ENCODE assay signal across 10 mouse cellular contexts in genomic region chr8:122224650-122225022, GRCm38 (mm10). TPM values are rescaled to one million over a fixed set of nuclear protein-coding genes. Genes with fewer than 3 reads are reported as not detected.
A peak's percentile ranks its signal among the peaks of the same experiment; 100 is the strongest.
DNase-seq lines count a peak whose midpoint lies in the region; ATAC-seq and TF ChIP-seq lines count a peak whose summit lies in the region.
"Had no signal": no experiment of that assay in that cellular context is flagged by ENCODE, and none has a peak within 500 bp of the region (broad histone marks: within the 10 kb centered on the region; RNA-seq: fewer than 3 reads in every experiment).

No protein-coding gene starts in this region.

- no peaks in the 10 kb centered on the region for H3K9me3 ChIP-seq in liver, embryonic 14.5 days (ENCODE audit: control insufficient read depth, low read length)
- no peaks in the 10 kb centered on the region for H3K9me3 ChIP-seq in liver, embryonic 12.5 days (replicated peaks)
- no peaks in the 10 kb centered on the region for H3K9me3 ChIP-seq in hindbrain, embryonic 11.5 days (ENCODE audit: control insufficient read depth, low read length)

- DNase-seq in adrenal gland, postnatal 14 days, result peak; percentile 48
- DNase-seq in adrenal gland, postnatal 4 days (ENCODE audit: low spot score in 2 of 2), result no peak
- DNase-seq in liver, embryonic 14.5 days (ENCODE audit: low read depth in 3 of 3, low spot score in 3 of 3), result no peak
- peak; percentile 29 for DNase-seq in hindbrain, embryonic 11.5 days (ENCODE audit: low spot score)
- DNase-seq in cerebellum, adult 11 months, result no peak
- no peak for DNase-seq in spleen, postnatal 4 days (ENCODE audit: low spot score in 2 of 2)
- DNase-seq: heart, postnatal 10 days had no signal

- no peak for ATAC-seq in liver, embryonic 14.5 days (ENCODE audit: insufficient read depth)
- ATAC-seq in liver, embryonic 12.5 days, result no peak
- ATAC-seq in hindbrain, embryonic 11.5 days (ENCODE audit: low FRiP score), result no peak

- TF ChIP-seq EP300 in liver, embryonic 14.5 days (IDR thresholded peaks at IDR 0.05; ENCODE audit: low read depth), result no peak

- H3K4me1 ChIP-seq in liver, embryonic 14.5 days (replicated peaks; ENCODE audit: control insufficient read depth in 2 of 2, insufficient read depth in 2 of 2, low read length in 1 of 2), result no peaks in the 10 kb centered on the region
- no peaks in the 10 kb centered on the region for H3K4me1 ChIP-seq in liver, embryonic 12.5 days
- H3K4me1 ChIP-seq in hindbrain, embryonic 11.5 days (replicated peaks; ENCODE audit: control insufficient read depth, insufficient read depth, low read length), result no peaks in the 10 kb centered on the region

- no peak overlapping the region for H3K4me2 ChIP-seq in liver, embryonic 14.5 days (ENCODE audit: low read depth)
- no peak overlapping the region for H3K4me2 ChIP-seq in liver, embryonic 12.5 days
- no peak overlapping the region for H3K4me2 ChIP-seq in hindbrain, embryonic 11.5 days (replicated peaks; ENCODE audit: low read depth, low read length)
- peak overlapping the region; percentile 76 for H3K4me2 ChIP-seq in myocyte (ENCODE audit: low read depth)

- no peak overlapping the region for H3ac ChIP-seq in myocyte (ENCODE audit: control insufficient read depth, insufficient read length)

- no peak for TF ChIP-seq POLR2A in myocyte (IDR thresholded peaks at IDR 0.05; ENCODE audit: insufficient read length, low read depth)

- 0 out of 2 replicates have a peak, but pooled peaks have one; percentile 23 for TF ChIP-seq CTCF in liver, embryonic 14.5 days (IDR thresholded peaks at IDR 0.05; ENCODE audit: low read depth)

- no peaks in the 10 kb centered on the region for H3K36me3 ChIP-seq in liver, embryonic 14.5 days (replicated peaks; ENCODE audit: control insufficient read depth, insufficient read depth, low read depth)
- H3K36me3 ChIP-seq in liver, embryonic 12.5 days, result no peaks in the 10 kb centered on the region
- H3K36me3 ChIP-seq in hindbrain, embryonic 11.5 days (ENCODE audit: control insufficient read depth, insufficient read depth, low read length), result no peaks in the 10 kb centered on the region
- no peaks in the 10 kb centered on the region for H3K36me3 ChIP-seq in myocyte (ENCODE audit: control insufficient read depth, insufficient read depth)

- no peaks in the 10 kb centered on the region for H3K79me2 ChIP-seq in myocyte (ENCODE audit: control insufficient read depth, insufficient read depth)

- no peak overlapping the region for H3K4me3 ChIP-seq in liver, embryonic 14.5 days (ENCODE audit: insufficient read depth in 1 of 2, low read depth in 2 of 2, low read length in 2 of 2)
- no peak overlapping the region for H3K4me3 ChIP-seq in liver, embryonic 12.5 days
- H3K4me3 ChIP-seq in hindbrain, embryonic 11.5 days (ENCODE audit: low read depth, low read length), result no peak overlapping the region
- H3K4me3 ChIP-seq in myocyte, result no peak overlapping the region
- H3K4me3 ChIP-seq: megakaryocyte, embryonic 14.5 days had no signal

- 66% methylated on average over 6 of the region's 6 CpGs for WGBS in liver, embryonic 14.5 days (ENCODE audit: insufficient replicate concordance)
- 63% methylated on average over 6 of the region's 6 CpGs for WGBS in liver, embryonic 12.5 days (ENCODE audit: insufficient replicate concordance)
- WGBS in hindbrain, embryonic 11.5 days, result 50% methylated on average over 6 of the region's 6 CpGs

- no peak overlapping the region for H3K27ac ChIP-seq in liver, embryonic 14.5 days
- no peak overlapping the region for H3K27ac ChIP-seq in liver, embryonic 12.5 days
- no peak overlapping the region for H3K27ac ChIP-seq in hindbrain, embryonic 11.5 days (ENCODE audit: low read depth, low read length)

- peaks cover 12% of the 10 kb centered on the region for H3K27me3 ChIP-seq in liver, embryonic 14.5 days (ENCODE audit: control insufficient read depth, insufficient read depth, low read length)
- peaks cover 65% of the 10 kb centered on the region for H3K27me3 ChIP-seq in liver, embryonic 12.5 days (replicated peaks)
- H3K27me3 ChIP-seq in hindbrain, embryonic 11.5 days (ENCODE audit: control insufficient read depth, insufficient read depth, low read length), result peaks cover 15% of the 10 kb centered on the region
- H3K27me3 ChIP-seq in myocyte (ENCODE audit: control insufficient read depth, insufficient read depth, insufficient read length), result no peaks in the 10 kb centered on the region

- no peak overlapping the region for H3K9ac ChIP-seq in liver, embryonic 14.5 days (replicated peaks)
- H3K9ac ChIP-seq in liver, embryonic 12.5 days, result no peak overlapping the region
- H3K9ac ChIP-seq in hindbrain, embryonic 11.5 days (ENCODE audit: low read depth, low read length), result no peak overlapping the region

TF ChIP-seq in myocyte, 11 proteins besides CTCF, POLR2A, EP300 and RAD21:
- no peak for TF ChIP-seq USF1 (IDR thresholded peaks at IDR 0.05; ENCODE audit: low read depth)
- TF ChIP-seq MYOG (IDR thresholded peaks at IDR 0.05; ENCODE audit: control insufficient read depth in 1 of 3, insufficient read depth in 1 of 3, insufficient read length in 2 of 3, low read depth in 2 of 3), result peak in 1 of 3 experiments; percentile 17
- TF ChIP-seq MYOD1 (IDR thresholded peaks at IDR 0.05; ENCODE audit: control insufficient read depth in 1 of 3, insufficient read length in 2 of 3, low read depth in 2 of 3), result no peak

RNA-seq across cellular contexts. Expression of gene Zfpm1, which starts 57.3 kb away (rescaled TPM):
- 23.6 and 24.6 TPM in 2 replicates for total RNA-seq in adrenal gland, postnatal 14 days (2021)
- 10 to 100 TPM; 32.9 to 42.5 TPM for total RNA-seq in adrenal gland, postnatal 4 days (2021)
- polyA plus RNA-seq in liver, embryonic 14.5 days (2012; rRNA removed), result 69.6 and 80.3 TPM in 2 replicates
- 13.3 and 16.2 TPM in 2 replicates for polyA plus RNA-seq in liver, embryonic 14.5 days (2014; fragmentation: Nextera tagmentation; extraction: Ambion mirVana)
- 27.6 and 28.4 TPM in 2 replicates for polyA plus RNA-seq in liver, embryonic 12.5 days (2016; fragmentation: Nextera tagmentation; extraction: Ambion mirVana)
- 1.6 and 1.9 TPM in 2 replicates for polyA plus RNA-seq in hindbrain, embryonic 11.5 days (2014; fragmentation: Nextera tagmentation; extraction: Ambion mirVana)
- polyA plus RNA-seq in myocyte (2012; fragmentation: generic; extraction: Trizol), result 22.6 TPM

Comparison
In these comparisons a context has a peak if more than half of its experiments do, and no peak if none do; other contexts are left out.
1. DNase-seq: peak in adrenal gland, postnatal 14 days (single experiment) and hindbrain, embryonic 11.5 days (single experiment); none in adrenal gland, postnatal 4 days (0 of 2), liver, embryonic 14.5 days (0 of 3), cerebellum, adult 11 months (single experiment) and spleen, postnatal 4 days (0 of 2).